Mouse (Mus musculus) forebrain, embryonic 14.5 days (tissue): ENCODE measurements around the gene Pptc7. TPM values are rescaled to one million over a fixed set of nuclear protein-coding genes. Genes with fewer than 3 reads are reported as not detected.

Source experiments
- ATAC-seq: fragments of 200-750 bp; cut with Nextera tagmentation; 2 replicates; pipeline ENCODE4 v1.8.0; 2017; ENCODE audit warnings: mild to moderate bottlenecking, moderate library complexity
- DNase-seq: peaks from one replicate; pipeline ENCODE4 v3.0.0-alpha.2; 2015; ENCODE audit warnings: low spot score
- H3K27ac ChIP-seq: fragments of 300-500 bp; sonication (generic); 2 replicates; pipeline ENCODE4 v1.5.1; 2014; ENCODE audit warnings: low read depth, mild to moderate bottlenecking, control low read depth, low read length, moderate library complexity
- H3K27me3 ChIP-seq: fragments of 300-500 bp; sonication (generic); replicated peaks from 2 replicates; pipeline ENCODE4 v1.6.1; 2014; ENCODE audit warnings: low read length, control low read depth, mixed read lengths; ENCODE audit not compliant: control insufficient read depth, insufficient read depth
- H3K36me3 ChIP-seq: fragments of 300-500 bp; sonication (generic); 2 replicates; pipeline ENCODE4 v1.6.1; 2014; ENCODE audit warnings: low read length, control low read depth; ENCODE audit not compliant: control insufficient read depth, insufficient read depth
- H3K4me1 ChIP-seq: fragments of 300-500 bp; sonication (generic); 2 replicates; pipeline ENCODE4 v1.6.1; 2014; ENCODE audit warnings: antibody characterized with exemption, low read length, control low read depth; ENCODE audit not compliant: control insufficient read depth, insufficient read depth
- H3K4me2 ChIP-seq: fragments of 300-500 bp; sonication (generic); 2 replicates; pipeline ENCODE4 v1.6.1; 2014; ENCODE audit warnings: mild to moderate bottlenecking, control low read depth, low read length
- H3K4me3 ChIP-seq: fragments of 300-500 bp; sonication (generic); 2 replicates; pipeline ENCODE4 v1.5.1; 2014; ENCODE audit warnings: low read depth, low read length, control low read depth
- H3K9ac ChIP-seq: fragments of 300-500 bp; sonication (generic); 2 replicates; pipeline ENCODE4 v1.6.1; 2014; ENCODE audit warnings: mild to moderate bottlenecking, low read length, control low read depth, moderate library complexity
- H3K9me3 ChIP-seq: fragments of 300-500 bp; sonication (generic); replicated peaks from 2 replicates; pipeline ENCODE4 v1.6.1; 2016; ENCODE audit warnings: low read length, control low read depth, mixed read lengths; ENCODE audit not compliant: control insufficient read depth
- WGBS: fragments of 180-500 bp; shearing (Covaris S2); extraction: QIAGEN DNeasy Blood & Tissue Kit; methylation state at CpG from one replicate; pipeline ENCODE4 v1.1.7; 2014; 5-methylcytosine and 5-hydroxymethylcytosine counted together
- polyA plus RNA-seq: library from polyadenylated mRNA; unstranded; fragments of >200 nt; fragmentation: Nextera tagmentation; extraction: Ambion mirVana; gene quantifications from 2 replicates; pipeline ENCODE4 v1.2.1, GENCODE M21; 2014

Gene Pptc7
- polyA plus RNA-seq, 1 experiment from 2014 or later = 5.2 TPM

- peaks cover 7% of the 10 kb centered on the region; the same call in 1 of the 2 replicates for H3K4me1 ChIP-seq
- H3K36me3 ChIP-seq = no peaks in the 10 kb centered on the region
- ATAC-seq = peak; percentile 94
- H3K9me3 ChIP-seq = no peaks in the 10 kb centered on the region
- no peaks in the 10 kb centered on the region for H3K27me3 ChIP-seq
- peak; percentile 99 for DNase-seq
- 2% methylated on average over 51 of the region's 51 CpGs for WGBS
- peak within 1 kb of the TSS; percentile 75 for H3K27ac ChIP-seq
- peak within 1 kb of the TSS; percentile 86 for H3K9ac ChIP-seq
- peak within 1 kb of the TSS; percentile 93 for H3K4me3 ChIP-seq
- H3K4me2 ChIP-seq = peak within 1 kb of the TSS; percentile 78
Observed at GRCm38 (mm10) chr5:122353807-122354491, 69.8 kb downstream of the Pptc7 start, which contains the start of the genes Rad9b and Vps29. Gene Rad9b, minus strand, starts transcription at chr5:122354233. Gene Vps29, plus strand, starts transcription at chr5:122354369.

GRCm38 (mm10) chr5:122354492-122355067 lies 70.4 kb downstream of the Pptc7 start:
- under 1% methylated on average over 36 of the region's 57 CpGs for WGBS
- Histone ChIP-seq H3K9ac (peak overlapping the region; percentile 86), H3K27ac (peak overlapping the region; percentile 75), H3K4me3 (peak overlapping the region; percentile 93), H3K27me3 (no peaks in the 10 kb centered on the region), H3K9me3 (no peaks in the 10 kb centered on the region), H3K4me1 (peaks cover 7% of the 10 kb centered on the region; the same call in 1 of the 2 replicates), H3K4me2 (peak overlapping the region; percentile 78), H3K36me3 (0 out of 2 replicates have a peak, but pooled peaks cover under 1% of the 10 kb centered on the region)
- no peak for DNase-seq
- no peak; the same call in 1 of the 2 replicates for ATAC-seq

- Histone ChIP-seq H3K27me3 (no peaks in the 10 kb centered on the region), H3K36me3 (peaks cover 34% of the 10 kb centered on the region), H3K4me1 (peaks cover 8% of the 10 kb centered on the region), H3K9me3 (no peaks in the 10 kb centered on the region), H3K27ac (peak within 1 kb of the TSS; percentile 96), H3K4me2 (peak within 1 kb of the TSS; percentile 68), H3K9ac (peak within 1 kb of the TSS; percentile 87), H3K4me3 (peak within 1 kb of the TSS; percentile 71)
- WGBS = 0% methylated on average over 18 of the region's 46 CpGs
- no peak for DNase-seq
- peak; percentile 77 for ATAC-seq
Observed at GRCm38 (mm10) chr5:122371591-122372191, 87.5 kb downstream of the Pptc7 start, which contains the start of gene Gpn3. Gene Gpn3, plus strand, starts transcription at chr5:122371876.

- WGBS = under 1% methylated on average over 52 of the region's 53 CpGs
- Histone ChIP-seq H3K4me1 (peaks cover 8% of the 10 kb centered on the region), H3K9ac (peak within 1 kb of the TSS; percentile 87), H3K27ac (peak within 1 kb of the TSS; percentile 96), H3K36me3 (peaks cover 28% of the 10 kb centered on the region), H3K27me3 (no peaks in the 10 kb centered on the region), H3K4me3 (peak within 1 kb of the TSS; percentile 71), H3K4me2 (peak within 1 kb of the TSS; percentile 68), H3K9me3 (no peaks in the 10 kb centered on the region)
- DNase-seq = peak; percentile 100
- peak; percentile 95 for ATAC-seq
Observed at GRCm38 (mm10) chr5:122372192-122372769, 88.1 kb downstream of the Pptc7 start, which contains the start of gene Fam216a. Gene Fam216a, minus strand, starts transcription at chr5:122372364.

GRCm38 (mm10) chr5:122372878-122373277 lies 88.7 kb downstream of the Pptc7 start:
- Histone ChIP-seq H3K36me3 (peaks cover 22% of the 10 kb centered on the region), H3K9me3 (no peaks in the 10 kb centered on the region), H3K27me3 (no peaks in the 10 kb centered on the region), H3K9ac (peak overlapping the region; percentile 72), H3K27ac (peak overlapping the region; percentile 78; the same call in 1 of the 2 replicates), H3K4me1 (peaks cover 8% of the 10 kb centered on the region), H3K4me2 (peak overlapping the region; percentile 61), H3K4me3 (peak overlapping the region; percentile 71)
- 8% methylated on average over 5 of the region's 5 CpGs for WGBS
- DNase-seq (peak; percentile 6), ATAC-seq (no peak)

Other genes with a start within 250 kb of the Pptc7 start
- gene Cux2, start 234.3 kb upstream of the Pptc7 start, polyA plus RNA-seq = 16.7 and 30.0 TPM in 2 replicates
- gene Myl2, start 183.4 kb upstream of the Pptc7 start, polyA plus RNA-seq = 1.0 and 1.1 TPM in 2 replicates
- not detected in 2 replicates for gene Ccdc63, start 143.5 kb upstream of the Pptc7 start, polyA plus RNA-seq
- 274 and 280 TPM in 2 replicates for gene Ppp1cc, start 126.1 kb upstream of the Pptc7 start, polyA plus RNA-seq
- 1.3 and 2.4 TPM in 2 replicates for gene Hvcn1, start 77.6 kb upstream of the Pptc7 start, polyA plus RNA-seq
- 3.5 and 3.6 TPM in 2 replicates for gene Tctn1, start 19.9 kb upstream of the Pptc7 start, polyA plus RNA-seq
- 12.2 and 13.1 TPM in 2 replicates for gene Rad9b, start 69.9 kb downstream of the Pptc7 start, polyA plus RNA-seq
- gene Vps29, start 70.0 kb downstream of the Pptc7 start, polyA plus RNA-seq = 288 and 315 TPM in 2 replicates
- 54.9 and 57.2 TPM in 2 replicates for gene Gpn3, start 87.5 kb downstream of the Pptc7 start, polyA plus RNA-seq
- 146 and 157 TPM in 2 replicates for gene Fam216a, start 88.0 kb downstream of the Pptc7 start, polyA plus RNA-seq
- gene Arpc3, start 107.5 kb downstream of the Pptc7 start, polyA plus RNA-seq = 95.5 and 119 TPM in 2 replicates
- gene Anapc7, start 137.3 kb downstream of the Pptc7 start, polyA plus RNA-seq = 33.1 and 37.3 TPM in 2 replicates
- gene Atp2a2, start 217.9 kb downstream of the Pptc7 start, polyA plus RNA-seq = 34.8 and 35.1 TPM in 2 replicates